Mouse (Mus musculus): ENCODE results near the gene Klc2.

The Klc2 gene

DNA sequence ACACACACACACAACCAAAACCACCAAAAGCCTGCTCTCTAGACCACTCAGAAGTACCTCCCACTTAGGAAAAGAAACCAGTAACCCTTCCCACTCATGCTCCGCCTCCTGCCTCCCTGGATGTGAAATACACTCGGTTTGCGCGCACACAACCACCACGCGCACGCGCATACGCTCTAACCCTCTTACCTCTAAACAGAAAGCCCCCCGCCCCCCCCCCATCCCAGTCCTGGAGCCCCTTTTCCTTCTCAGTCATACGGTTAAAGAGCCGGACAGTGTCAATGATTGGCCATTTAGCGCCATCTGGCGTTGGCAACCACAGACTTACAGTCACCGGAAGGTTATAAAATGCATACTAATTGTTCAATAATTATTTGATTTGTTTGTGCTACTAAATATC is 45.3 kb downstream of the Klc2 start:
- DNase-seq (ENCODE audit: low read depth, low spot score), result peak; percentile 74

DNA sequence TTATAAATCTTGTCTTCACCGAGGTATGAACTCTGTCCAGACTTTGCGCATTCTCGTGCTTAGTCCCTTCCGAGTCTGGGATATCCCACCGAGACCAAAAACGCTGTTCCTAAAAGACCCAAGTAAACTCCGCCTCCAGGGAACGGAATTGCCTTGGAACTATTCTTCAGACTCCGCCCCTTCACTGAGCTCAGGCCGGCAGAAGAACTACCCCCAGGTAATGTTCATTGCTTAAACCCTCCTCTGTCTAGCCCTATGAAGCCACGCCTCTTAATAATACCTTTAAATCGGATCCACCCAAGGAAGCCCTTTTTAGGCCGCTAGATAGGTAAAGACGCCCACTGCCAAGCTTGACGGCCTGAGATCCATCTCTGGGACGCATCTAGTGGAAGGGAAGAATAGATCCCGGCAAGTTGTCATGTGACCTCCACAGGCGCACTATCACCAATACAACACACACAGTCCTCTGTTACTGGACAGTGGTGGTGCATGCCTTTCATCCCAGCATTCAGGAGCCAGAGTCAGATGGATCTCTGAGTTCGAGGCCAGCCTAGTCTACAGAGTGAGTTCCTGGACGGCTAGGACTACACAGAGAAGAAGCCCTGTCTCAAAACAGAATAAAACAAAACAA is 45.9 kb downstream of the Klc2 start:
- no peak for DNase-seq (ENCODE audit: low read depth, low spot score)

DNA sequence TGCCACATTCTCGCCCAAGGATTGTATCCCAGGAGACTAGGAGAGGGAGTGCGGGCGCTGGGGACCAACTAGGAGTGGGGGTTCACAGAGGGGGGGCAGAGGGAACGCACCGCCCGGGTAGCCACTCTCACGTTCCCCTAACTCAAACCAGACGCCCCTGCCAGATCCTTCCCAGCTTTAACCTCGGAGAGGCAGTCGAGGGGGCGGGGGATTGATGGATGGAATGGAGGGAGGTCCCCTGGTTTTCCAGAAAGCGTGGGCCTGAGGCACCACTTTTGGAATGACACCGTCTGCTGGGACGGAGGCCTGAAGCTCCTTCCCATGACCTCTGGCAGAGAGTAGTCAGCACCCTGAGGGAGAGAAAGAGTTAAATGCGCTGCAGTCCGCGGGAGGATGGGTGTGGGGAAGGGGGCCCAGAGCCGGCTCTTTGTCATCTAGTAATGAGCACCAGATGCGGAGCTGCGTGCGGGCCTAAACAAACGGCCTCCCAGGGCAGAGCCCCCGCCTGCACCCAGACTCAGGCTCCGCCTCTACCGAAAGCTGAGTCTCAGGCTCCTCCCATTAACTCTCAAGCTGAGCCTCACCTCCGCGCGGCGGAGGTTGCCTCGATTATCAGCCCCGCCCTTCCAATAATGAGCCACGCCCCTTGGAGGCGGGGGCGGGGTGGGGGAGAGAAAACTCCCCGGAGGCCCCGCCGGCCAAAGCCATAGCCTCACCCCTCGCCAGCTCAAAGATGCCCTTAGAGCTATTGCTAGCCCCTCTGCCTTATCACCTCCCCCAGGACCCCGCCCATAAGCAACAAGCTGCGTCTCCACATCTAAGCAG is 46.6 kb downstream of the Klc2 start:
- peak; percentile 71 for DNase-seq (ENCODE audit: low read depth, low spot score)

DNA sequence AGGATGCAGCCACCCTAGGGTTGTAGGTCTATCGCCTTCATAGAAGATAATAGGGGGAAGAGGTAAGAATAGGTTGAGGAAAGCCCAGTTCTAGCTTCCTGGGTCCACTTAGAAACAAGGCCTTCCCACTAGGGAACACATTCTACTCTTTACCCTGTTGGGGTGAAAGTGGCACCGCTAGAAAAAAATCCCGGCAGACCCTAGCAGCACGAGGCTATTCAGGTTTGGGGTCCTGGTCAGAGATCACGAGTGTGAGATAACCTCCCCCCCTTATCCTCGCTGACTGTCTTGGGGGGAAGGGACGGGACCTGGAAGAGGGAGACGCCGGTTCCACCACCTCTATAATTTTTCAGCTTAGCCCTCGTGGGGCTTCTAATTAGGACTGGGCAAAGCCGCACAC is 47.3 kb downstream of the Klc2 start:
- DNase-seq (ENCODE audit: low read depth, low spot score), result no peak

DNA sequence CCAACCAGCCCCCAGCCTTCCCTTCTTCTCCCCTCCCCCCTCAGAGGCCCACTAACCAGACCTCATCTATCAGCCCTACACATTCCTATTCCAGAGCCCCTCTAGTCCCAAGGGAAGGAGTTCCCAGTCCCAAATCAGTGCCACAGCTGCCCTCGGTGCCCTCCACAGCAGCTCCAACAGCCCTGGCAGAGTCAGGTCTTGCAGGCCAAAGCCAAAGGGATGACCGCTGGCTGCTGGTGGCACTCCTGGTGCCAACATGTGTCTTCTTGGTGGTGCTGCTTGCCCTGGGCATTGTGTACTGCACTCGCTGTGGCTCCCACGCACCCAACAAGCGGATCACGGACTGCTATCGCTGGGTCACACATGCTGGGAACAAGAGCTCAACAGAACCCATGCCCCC is 48.4 kb downstream of the Klc2 start:
- no peak for DNase-seq (ENCODE audit: low read depth, low spot score)

DNA sequence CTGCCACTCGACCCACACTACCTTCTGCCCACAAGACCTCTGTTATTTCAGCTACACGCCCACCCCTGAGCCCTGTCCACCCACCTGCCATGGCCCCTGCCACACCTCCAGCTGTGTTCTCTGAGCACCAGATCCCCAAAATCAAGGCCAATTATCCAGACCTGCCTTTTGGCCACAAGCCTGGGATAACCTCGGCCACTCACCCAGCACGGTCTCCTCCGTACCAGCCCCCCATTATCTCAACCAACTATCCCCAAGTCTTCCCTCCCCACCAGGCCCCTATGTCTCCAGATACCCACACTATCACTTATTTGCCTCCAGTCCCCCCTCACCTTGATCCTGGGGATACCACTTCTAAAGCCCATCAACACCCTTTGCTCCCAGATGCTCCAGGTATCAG is 48.9 kb downstream of the Klc2 start:
- DNase-seq (ENCODE audit: low read depth, low spot score), result no peak

DNA sequence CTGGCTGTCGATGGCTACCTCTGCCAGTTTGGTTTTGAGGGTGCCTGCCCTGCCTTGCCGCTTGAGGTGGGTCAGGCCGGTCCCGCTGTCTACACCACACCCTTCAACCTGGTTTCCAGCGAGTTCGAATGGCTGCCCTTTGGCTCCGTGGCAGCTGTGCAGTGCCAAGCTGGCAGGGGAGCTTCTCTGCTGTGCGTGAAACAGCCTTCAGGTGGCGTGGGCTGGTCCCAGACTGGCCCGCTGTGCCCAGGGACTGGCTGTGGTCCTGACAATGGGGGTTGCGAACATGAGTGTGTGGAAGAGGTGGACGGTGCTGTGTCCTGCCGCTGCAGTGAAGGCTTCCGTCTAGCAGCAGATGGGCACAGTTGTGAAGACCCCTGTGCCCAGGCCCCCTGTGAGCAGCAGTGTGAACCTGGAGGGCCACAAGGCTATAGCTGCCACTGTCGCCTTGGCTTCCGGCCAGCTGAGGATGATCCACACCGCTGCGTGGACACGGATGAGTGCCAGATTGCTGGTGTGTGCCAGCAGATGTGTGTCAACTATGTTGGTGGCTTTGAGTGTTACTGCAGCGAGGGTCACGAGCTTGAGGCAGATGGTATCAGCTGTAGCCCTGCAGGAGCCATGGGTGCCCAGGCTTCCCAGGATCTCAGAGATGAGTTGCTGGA is 49.7 kb downstream of the Klc2 start:
- no peak for DNase-seq (ENCODE audit: low read depth, low spot score)

DNA sequence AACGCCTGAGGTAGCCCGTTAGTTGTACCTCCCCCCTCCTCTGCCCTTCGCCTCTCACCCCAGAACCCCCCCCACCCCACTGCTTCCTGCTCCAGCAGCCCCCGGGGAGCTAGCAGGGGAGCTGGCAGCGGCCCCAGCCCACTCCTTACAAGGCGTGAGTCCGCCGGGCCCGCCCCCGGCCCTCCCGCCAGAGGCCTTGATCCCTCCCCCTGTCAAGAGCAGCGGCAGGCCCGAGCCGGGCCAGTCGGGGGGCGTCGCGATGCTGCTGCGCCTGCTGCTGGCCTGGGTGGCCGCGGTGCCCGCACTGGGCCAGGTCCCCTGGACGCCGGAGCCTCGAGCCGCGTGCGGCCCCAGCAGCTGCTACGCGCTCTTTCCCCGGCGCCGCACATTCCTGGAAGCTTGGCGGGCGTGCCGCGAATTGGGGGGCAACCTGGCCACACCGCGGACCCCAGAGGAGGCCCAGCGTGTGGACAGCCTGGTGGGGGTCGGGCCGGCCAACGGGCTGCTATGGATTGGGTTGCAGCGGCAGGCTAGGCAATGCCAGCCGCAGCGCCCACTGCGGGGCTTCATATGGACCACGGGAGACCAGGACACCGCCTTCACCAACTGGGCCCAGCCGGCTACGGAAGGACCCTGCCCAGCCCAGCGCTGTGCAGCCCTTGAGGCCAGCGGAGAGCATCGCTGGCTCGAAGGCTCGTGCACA is 50.3 kb downstream of the Klc2 start, which contains the start of gene Cd248:
TSS of gene Cd248 (plus strand) at position 212 of the 703 bp plus-strand sequence.
- no peak for DNase-seq (ENCODE audit: low read depth, low spot score)

DNA sequence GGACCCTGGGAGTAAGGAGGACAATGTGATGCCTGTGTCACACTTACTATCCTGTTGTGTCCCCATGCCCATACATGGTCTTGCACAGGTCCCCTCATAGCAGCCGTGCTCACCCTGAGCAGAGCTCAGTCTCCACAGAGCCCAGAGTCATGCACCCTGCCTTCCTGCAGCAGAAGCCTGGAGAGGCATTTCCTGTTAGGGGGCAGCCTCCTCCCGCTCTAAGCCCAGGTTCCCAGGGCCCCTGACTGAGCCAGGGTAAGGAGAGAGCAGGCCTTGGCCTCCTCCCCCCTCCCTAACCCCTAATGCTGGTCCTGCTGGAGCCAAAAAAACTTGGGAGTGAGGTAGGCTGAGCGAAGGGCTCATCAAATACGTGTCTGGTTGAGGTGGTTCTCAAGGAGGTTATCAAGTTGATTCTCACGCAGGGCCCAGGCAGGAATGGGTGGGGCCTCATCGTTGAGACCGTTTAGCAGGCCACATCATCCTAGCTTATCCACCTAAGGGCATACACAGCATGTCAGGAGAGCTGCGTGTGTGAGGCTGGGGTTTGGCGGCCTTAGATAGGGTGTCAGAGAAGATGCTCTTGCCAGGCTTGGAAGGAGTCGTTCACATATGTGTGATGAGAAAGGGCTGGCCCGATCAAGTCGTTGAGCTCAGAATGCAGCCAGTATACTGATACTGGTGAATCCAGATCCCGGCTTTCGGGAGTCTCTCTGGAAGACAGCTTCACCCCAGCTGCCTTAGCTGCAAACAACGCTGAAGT is 51.1 kb downstream of the Klc2 start:
- DNase-seq (ENCODE audit: low read depth, low spot score), result no peak

DNA sequence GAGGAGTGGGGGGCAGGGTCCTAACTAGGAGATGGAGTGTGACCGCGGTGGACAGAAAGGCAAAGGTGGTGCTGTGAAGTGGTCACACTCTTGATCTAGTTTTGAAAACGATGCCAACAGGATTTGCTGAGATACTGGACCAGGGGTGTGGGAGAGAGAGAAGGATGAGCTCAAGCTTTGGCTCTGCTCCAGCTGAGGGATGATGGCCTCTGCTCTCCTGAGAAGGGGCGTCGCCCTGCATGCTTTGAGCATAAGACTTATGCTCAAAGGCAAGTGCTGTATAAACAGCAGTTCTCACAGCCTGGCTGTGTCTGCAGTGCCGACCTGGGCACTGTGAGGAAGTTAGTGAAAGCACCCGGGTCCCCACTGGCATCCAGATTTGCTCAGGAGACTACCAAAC is 53.3 kb downstream of the Klc2 start:
- no peak for DNase-seq (ENCODE audit: low read depth, low spot score)

DNA sequence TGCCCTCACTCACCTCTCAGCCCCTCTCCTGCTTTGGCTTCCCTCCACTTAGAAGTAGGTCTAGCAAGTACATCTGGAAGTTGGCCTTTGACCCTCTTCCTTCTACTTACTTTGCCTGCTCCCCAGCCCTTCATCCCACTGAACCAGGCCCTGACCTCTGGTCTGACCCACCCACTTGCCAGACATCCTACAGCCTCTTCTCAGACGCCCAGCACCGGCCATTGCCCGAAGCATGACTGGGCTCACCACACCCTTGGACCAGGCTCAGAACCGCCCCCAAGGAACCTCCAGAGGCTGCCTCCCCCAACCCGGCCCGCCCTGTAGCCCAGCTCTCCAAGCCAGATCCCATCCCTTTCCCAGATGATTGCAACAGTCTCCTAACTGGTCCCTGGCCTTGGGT is 55.9 kb downstream of the Klc2 start:
- no peak for DNase-seq (ENCODE audit: low read depth, low spot score)

DNA sequence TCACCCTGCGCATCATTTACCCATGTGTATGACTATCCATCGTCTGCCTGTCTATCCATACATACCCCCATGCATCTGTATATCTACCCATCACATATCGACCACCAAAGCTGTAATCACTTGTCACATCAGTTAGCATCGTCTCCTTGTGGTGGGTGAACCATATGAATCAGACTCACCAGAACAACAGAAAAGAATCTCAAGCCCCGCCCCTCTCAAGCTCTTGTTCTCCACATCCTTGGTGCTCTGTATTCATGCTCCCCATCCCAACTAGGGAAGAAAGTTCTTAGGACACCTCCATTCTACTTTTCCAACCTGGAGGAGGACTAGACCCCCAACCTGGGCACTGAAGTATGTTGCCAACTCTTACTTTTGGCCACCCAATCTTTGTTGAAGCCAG is 56.3 kb downstream of the Klc2 start:
- no peak for DNase-seq (ENCODE audit: low read depth, low spot score)

DNA sequence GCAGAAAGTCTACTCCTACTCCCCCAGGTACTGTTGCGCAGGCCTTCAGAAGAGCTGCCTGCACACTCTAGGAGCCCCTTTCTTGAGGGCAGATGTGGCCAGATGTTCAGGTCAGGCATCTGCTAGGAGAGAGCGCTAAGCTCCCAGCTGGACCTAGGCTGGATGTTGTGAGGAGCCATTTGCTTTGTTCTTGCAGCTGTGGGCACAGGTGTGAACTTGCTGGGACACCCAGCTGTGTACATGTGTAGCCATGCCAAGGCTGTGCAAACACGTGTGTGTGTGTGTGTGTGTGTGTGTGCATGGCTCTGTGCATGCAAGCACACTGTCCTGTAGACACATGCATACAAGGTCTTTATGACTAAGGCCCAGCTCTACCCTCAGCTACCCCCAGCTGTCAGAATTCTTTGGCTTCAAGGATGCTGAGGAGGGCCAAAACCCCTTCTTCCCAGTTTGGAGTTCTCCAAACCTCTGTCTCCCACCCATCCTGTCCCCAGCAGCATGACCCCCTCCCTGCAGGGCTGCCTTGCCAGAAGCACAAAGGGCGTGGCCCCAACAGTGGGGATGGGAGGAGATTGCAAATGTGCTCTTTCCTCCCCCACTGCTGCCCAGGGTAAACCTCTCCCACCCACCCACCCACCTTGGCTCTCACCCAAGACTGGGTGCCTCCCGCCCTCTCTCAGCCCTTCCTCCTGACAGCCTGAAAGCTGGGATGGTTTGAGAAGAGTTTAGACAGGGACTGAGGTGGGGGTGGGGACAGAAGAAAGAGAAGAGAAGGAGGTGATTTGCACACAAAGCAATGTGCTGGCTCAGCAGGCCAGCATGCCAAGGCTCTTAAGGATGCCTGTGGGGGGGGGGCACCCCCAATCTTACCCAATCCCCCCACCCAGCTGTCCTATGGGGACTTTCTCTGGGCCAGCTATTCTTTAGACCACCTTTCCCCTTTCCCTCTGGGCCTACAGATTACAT is 57.7 kb downstream of the Klc2 start:
- DNase-seq (ENCODE audit: low read depth, low spot score), result no peak

DNA sequence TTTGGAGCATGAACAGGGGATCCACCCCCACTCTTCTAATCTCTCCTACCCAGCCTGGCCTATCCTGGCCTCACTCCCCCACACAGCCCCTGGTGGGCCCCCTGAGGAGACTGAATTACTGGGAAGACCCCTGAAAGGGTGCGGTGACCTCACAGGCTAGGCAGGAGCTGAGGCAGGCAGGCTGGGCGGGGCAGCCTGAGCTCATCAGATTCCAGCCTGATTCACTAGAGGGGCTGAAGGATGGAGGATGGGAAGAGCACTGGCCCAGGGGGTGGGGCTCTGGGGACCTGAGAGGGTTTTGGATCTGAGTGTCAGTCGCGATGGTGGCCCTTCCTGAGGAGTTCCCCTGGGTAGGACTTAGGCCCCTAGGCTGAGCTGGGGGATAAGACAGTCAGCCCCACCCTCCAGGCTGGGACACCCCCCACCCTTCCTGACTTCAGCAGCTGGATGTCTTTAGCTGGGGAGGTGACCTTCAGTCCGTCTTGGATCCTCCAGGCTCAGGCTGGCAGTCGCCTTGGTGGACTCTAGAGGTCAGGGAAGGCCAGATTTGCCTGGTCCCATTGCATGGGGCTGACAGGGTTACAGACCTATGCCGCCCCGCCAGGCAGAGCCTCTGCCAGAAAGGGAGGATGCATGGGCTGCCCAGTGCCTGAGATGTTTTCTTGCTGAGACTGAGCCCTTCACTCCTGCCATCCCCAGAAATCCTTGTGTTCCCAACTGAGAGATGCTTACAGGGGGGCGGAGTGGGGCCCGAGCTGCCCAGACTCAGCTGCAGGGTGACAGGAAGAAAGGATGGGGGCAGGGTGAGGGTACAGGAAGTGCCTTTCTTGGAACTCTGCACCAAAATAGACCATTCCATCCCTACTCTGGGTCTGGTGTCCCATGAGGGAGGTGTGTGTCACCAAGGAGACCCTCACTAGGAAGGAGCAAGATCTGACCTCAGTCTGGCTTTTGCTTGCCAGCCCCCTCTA is 59.3 kb downstream of the Klc2 start:
- no peak for DNase-seq (ENCODE audit: low read depth, low spot score)

DNA sequence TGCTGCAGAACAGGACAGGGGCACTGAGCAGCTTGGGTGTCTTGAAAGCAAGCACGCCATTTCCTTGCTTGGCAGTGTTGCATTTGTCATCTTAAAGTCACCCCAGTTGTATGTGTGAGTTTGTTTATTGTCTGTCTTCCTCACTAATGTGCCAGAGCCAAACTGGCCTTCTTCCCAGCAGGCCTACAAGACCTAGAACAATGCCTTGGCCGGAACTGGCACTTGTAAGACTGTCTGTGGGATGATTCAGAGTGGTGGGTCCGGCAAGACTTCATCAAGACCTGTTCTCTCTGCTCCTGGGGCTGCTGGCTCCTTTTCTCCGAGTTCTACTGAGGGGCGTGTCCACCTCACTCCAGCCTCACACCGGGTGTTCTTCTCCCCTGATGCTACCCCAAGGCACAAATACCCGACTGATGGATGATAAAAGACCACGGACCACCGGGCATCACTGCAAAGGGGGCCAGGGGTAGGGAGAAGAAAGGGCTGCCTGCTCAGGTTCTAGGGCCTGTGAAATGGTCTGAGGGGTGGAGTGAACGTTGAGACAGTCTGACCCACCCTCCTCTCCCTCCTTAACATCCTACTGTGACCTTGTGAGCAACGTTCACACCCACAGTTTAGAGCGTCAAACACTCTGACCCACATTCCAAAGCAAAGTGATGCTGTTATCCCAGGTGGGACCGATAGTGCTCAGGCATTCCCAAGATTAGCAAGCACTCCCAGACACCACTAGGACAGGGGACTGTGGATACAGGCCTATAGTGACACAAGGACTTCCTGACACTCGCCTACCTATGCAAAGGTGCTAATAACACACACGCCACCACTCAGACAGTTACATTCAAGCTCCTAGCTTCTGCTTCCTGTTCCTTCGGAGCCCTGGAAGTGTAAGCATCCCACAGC is 60.2 kb downstream of the Klc2 start:
- DNase-seq (ENCODE audit: low read depth, low spot score), result no peak

All from brain, adult 2 months (tissue).